Mouse (Mus musculus): Measurements from ENCODE around the gene BC003965.

BC003965 gene

DNA sequence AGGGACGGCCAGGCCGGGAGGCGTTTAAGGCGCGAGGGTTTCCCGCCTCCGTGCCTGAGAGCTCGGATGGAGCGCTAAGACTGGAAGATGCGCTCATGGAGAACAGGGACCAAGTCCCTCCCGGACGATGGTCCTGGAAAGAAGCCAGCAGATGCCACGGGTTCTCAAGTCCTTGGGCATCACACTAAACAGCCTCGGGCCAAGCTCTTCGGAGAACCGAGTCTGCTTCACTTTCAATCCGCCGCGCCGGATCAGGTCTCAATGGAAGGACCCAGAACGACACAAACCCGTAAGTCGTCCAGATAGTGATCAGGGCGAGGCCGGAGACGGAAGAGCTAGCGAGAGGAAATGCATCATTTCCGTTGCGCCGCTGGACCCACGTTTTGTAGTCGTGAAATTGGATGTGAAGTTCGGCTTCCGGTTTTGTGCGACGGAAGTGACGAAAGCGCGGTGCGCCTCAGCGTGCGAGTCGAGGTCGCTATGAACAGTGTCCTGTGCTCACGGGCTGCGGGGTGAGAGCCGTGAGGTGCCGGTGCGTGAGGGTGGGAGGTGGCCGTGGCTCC is at the start of gene BC003965:
Gene BC003965, plus strand, starts transcription at position 426 of the 563 bp plus-strand sequence.
- peak; percentile 93 for DNase-seq (ENCODE audit: low read depth, low spot score)

DNA sequence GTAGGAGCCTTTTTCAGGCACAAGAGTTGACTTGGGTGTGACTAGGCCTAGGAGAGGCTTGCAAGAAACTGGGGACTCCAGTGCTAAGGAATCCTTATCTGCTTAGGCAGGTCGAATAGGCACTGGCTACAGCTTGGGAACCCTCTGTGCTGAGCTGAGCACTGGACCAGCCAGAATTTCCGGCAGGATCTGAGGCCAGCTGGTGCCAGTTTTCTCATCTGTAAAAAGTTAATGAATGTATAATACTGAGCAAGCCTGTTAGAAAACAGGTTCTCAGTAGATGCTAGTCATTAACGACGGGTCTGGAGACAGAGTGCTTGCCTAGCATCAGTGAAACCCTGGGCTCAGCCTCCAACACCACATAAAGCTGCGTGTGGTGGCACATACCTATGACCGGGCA is 48.7 kb upstream of the BC003965 start:
- no peak for DNase-seq (ENCODE audit: low read depth, low spot score)

DNA sequence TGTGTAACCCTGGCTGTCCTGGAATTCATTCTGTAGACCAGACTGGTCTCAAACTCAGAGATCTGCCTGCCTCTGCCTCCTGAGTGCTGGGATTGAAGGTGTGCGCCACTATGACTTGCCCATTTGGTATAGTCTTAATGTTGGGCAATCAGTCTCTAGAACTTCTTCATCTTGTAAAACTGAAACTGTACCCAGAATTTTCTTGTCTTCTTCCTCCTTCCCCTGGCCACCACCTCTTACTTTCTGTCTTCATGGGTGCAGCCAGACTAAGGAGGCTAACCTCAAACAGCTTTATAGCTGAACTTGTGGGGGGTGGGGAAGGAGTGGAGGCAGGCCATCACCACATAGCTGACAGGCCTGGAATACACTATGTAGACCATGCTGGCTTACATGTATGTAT is 45.6 kb upstream of the BC003965 start:
- DNase-seq (ENCODE audit: low read depth, low spot score) = no peak

DNA sequence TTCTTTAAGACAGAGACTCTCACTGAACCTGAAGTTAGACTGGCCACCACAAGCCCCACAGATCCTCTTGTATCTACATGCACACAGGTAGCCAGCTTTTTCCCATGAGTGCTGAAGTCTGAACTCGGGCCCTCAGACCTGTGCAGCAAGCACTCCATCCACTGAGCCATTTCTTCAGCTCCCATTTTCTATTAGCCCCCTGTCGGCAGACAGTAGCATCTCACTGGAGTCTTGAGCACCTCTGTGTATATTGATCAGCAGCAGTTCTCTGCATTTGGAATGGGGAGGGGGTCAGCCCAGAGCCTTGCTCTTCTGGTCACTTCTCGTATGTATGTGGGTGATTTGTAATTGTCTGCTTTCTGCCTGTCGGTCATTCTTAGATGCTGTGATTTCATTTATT is 44.4 kb upstream of the BC003965 start:
- DNase-seq (ENCODE audit: low read depth, low spot score) = no peak

DNA sequence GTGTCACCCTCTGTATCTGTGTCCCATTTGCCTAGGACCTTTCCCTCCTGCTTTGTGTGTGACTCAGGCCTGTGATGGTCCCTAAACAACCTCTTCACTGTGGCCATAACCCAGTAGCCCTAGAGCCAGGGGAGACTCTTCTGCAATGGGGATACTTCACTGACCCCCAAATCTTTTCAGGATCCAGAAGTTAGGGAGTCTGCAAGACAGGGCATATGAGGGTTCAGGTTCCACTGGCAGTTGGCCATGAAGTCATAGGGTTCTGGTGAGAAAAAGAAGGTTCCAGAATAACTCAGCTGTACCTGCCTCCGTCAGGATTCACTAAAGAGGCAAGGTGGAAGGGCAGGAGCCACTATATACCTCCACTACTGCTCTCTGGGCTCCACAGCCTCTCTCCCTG is 22.2 kb upstream of the BC003965 start, which contains the start of gene Ccdc154:
Gene Ccdc154, plus strand, starts transcription at position 301 of the 400 bp plus-strand sequence.
- DNase-seq (ENCODE audit: low read depth, low spot score) = no peak

DNA sequence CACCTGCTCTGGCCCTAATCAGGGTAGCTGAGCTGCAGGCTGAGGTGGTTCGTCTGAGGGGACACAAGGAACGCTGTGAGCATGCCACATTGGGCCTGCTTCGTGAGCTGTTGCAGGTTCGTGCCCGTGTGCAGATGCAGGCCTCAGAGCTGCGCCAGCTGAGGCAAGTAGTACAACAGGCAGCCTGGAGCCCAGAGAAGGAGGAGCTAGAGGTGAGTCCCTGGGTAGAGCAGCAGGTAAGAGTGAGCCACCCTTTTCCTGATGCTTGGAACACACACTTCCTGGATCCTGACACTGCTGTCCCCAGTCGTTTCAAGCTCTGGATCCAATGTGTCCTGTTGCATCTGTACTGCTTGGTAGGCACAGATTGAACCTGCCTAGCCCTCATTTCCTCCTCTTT is 21.0 kb upstream of the BC003965 start:
- no peak for DNase-seq (ENCODE audit: low read depth, low spot score)

DNA sequence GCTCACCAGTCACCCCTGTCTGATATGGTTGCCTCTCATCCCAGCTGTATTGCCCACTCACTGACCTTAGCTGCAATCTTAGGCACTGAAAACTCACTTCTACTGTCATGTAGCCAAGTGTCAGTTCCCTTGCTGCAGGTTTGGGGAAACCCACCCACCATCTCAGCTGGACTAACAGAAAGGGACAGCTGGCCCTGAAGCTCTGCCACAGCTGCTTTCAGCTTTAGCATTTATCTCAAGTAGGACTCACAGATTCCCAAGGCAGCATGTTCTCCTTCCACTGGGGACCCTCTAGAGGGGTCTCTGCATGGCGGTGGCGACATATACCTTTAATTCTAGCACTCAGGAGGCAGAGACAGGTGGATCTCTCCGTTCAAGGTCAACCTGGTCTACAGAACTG is 19.6 kb upstream of the BC003965 start:
- DNase-seq (ENCODE audit: low read depth, low spot score) = no peak

DNA sequence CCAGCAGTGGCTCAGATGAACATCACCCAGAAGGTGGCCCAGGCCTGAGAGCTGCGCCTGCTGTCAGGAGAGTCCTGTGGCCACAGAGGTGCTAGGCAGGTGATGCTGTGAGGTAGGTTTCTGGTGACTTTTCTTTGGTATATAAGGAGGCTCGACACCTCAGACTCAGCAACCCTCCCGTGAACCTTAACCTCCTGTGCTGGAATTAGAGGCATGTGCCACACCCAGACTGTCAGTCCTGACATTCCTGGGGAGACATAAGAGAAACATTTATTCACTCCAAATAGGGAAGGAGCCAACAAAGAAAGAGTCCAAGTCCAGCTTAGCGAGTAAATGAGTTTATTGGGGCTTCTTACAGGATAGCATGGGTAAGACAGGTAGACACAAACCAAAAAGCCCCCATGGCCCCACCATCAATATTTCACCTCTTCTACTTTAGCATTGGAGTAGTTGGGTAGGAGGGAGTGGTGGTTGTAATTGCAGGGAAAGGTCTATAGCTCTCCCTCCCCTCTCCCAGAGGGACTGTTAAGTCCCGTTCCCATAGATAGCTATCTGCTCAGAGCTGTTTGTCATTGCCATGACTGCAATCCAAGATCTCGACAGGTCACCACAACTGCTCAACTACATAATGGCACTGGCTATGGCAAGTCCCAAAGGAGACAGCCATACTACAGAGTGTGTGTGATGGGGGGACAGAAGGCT is 18.2 kb upstream of the BC003965 start:
- no peak for DNase-seq (ENCODE audit: low read depth, low spot score)

DNA sequence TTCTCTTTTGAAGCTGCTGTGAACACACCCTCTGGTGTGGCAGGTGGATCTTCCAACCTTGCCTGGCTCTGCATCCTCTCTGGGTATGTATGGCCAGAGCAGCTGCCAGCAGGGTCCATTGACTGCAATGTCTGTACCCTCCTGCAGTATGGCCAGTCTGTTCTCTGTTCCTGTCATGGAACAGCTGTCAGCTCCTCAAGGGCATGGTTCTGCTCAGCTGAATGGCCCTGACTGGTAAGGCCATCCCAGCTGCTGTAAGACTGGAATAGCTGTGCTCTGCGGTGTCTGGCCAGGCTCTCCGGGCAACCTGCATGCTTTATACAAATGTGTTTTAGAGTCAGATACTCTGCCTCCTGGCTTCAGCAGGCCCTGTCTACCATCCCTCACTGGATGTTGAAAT is 14.6 kb upstream of the BC003965 start:
- DNase-seq (ENCODE audit: low read depth, low spot score) = no peak

DNA sequence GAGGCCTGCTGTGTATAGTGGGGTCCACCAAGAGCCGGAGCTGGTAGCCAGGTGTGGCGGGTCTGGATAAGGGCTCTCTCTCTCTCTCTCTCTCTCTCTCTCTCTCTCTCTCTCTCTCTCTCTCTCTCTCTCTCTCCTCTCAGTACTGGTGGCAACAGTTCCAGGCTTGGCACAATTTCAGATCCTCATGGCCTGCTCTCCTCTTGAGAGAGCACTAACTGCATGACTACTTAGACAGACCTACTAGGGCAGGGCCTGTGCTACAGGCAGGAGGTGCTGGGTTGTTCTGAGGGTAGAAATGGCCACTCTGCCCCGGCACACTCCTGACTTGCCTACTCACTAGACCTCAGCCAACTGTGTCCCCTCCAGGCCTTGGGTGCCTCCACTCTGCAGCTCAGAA is 11.8 kb upstream of the BC003965 start:
- DNase-seq (ENCODE audit: low read depth, low spot score) = no peak

DNA sequence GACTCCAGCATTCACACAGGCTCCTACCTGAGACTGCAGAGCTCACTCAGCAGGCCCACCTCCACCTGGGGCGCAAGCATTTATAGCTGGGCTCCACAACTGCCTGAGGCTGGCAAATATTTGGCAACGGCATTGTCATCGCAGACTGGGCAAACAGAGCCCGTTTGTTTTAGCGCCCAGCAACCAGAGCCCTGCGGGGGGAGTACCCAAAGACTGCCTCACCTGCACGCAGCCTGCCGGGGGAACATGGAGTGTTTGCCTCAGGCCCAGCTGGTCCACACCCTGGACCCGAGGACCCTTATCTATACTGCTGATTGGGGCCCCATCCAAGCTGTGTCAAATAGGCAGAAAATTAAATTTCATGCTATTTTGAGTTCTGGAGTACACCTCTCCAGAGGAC is 8.9 kb upstream of the BC003965 start, which contains the start of gene Gm38655:
Gene Gm38655, minus strand, starts transcription at position 61 of the 400 bp plus-strand sequence.
- no peak for DNase-seq (ENCODE audit: low read depth, low spot score)

DNA sequence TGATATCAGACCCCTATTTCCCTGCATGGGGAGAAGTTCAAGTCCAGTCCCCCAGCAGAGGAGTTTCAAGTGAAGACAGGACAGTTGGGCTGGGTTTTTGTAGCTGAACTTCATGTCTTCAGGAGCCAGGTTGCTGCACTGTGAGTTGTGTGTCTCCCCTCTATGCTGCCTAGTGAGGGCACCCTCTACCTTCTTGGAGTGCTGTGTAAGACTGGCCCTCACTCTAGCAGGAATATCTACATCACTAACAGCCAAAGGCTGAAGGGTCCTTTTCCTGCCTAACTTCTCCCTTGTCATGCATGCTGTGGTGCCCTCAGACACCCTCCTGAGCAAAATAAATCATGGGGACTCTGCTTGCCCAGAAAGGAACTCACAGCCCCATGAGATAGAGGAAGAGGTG is 1.1 kb upstream of the BC003965 start:
- DNase-seq (ENCODE audit: low read depth, low spot score) = no peak

DNA sequence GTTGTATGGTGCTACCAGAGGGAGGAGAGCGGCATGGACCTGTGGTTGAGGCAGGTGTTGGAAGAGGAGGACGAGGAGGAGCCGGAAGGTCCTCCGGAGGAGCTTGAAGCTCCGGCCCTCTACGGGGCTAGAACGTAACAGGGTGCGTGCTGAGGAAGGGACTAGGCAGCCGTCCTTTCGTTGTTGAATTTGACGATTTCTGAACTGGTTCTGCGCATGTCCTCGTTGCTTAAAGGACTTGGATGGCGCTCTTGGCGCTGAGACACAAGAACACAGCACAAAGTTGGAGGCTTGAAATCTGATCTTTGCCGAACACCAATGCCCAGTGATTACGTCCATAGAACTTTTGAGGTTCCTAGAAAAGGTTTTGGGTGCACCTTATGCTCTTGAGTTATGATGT is 607 bp downstream of the BC003965 start:
- DNase-seq (ENCODE audit: low read depth, low spot score) = peak; percentile 15

DNA sequence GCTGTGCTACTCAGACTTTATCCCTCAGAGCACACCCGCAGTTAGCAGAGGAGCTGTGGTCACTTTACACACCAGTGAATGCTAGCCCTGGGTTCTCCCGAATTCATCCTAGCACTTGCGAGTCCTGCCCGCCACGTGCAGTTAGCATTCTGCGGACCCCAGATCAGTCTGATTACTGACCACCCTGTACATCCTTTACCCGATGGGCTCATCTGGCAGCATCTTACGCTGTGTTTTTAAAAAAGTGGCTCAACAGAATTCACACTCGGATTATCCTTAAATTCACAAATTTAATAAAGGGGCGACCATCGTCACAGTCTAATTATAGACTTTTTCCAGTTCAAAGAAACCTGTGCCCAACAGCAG is 3.4 kb downstream of the BC003965 start:
- DNase-seq (ENCODE audit: low read depth, low spot score) = no peak

DNA sequence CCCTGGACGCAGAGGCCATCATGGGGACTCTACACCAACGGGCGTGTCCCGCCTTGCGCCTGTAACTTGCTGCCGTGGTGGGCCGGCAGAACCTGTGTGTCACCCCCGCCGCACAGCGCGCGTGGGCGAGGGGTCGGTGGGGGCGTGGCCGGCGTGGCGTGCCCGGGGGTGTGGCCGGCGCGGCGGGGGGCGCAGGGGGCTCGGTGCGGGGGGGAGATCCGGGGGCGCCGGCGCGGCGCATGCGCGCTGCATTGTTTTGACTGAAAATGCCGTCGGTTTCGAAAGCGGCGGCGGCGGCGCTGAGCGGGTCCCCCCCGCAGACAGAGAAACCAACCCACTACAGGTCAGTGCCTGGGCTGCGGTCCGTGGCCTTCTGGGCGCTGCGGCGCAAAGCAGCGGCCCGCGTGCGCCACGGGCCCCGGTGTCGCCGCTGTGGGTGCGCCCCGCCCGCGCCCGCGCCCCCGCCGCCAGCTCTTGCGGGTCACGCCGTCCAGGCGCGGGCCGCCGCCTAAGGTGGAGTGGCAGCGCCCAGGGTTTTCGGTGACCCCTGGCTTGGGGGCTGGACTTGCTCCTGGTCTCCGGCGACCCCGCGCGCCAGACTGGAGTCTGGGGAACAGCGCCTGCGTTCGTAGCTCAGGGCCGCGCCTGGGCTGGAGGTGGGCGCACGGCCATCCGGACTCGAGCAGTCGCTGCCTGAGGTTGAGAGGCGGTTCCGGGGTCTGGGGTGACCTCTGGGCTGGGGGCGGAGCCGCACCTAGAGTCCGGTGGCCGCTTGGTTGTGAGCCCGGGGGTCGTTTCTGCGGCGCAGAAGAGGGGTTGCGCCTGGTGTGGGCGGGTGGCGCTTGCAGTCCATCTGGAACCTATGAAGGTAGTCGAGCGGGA is 4.0 kb downstream of the BC003965 start, which contains the start of gene Unkl:
Gene Unkl, plus strand, starts transcription at position 248 of the 882 bp plus-strand sequence.
- DNase-seq (ENCODE audit: low read depth, low spot score) = no peak

DNA sequence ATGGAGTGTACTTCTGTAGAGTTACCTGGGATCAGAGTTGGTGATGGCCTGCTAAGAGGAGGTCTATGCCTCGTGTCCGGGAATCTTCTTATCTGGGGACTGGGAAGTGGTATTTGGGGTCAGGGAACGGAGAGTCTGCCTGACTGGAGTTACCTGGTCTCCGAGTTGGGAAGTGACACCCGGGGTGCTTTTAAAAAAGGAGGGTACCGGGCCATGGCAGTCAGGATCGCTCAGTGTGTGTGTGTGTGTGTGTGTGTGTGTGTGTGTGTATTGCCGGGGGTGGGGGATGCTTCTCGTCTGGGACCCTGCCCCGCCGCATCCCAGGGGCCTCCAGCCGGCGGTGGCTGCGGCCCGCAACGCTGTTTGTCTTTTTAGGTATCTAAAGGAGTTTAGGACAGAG is 4.7 kb downstream of the BC003965 start:
- DNase-seq (ENCODE audit: low read depth, low spot score) = no peak

DNA sequence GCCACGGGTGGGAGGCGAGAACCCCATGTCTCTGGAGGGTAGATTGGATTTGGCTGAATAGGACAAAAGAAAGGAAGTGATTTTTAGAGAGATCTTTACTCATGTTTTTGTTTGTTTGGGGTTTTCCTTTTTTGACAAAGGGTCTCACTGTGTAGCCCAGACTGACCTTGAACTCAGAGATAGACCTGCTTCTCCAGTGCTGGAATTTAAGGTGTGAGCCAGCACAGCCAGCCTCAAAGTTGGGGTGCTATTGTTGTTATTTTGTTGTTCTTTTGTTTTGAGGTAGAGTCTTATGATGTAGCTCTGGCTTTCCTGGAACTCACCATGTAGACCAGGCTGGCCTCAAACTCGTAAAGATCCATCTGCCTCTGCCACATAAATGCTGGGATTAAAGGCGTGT is 18.0 kb downstream of the BC003965 start:
- DNase-seq (ENCODE audit: low read depth, low spot score) = no peak

DNA sequence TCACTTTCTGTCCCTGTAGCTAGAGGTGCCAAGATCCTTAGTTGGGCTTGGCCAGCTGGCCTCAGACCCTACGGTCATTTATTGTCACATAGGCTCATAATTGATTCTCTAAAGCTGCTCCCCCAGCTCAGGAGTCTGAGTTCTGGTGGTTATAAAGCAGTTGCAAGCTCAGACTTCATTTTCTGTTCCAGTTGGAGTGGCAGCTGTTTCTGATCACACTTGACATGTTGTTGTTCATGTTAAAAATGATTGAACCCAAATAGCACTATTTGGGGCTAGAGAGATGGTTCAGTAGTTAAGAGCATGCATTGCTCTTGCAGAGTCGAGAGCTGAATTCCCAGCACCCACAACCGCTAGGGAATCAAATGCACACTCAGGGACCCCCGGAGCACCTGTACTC is 25.7 kb downstream of the BC003965 start:
- no peak for DNase-seq (ENCODE audit: low read depth, low spot score)

DNA sequence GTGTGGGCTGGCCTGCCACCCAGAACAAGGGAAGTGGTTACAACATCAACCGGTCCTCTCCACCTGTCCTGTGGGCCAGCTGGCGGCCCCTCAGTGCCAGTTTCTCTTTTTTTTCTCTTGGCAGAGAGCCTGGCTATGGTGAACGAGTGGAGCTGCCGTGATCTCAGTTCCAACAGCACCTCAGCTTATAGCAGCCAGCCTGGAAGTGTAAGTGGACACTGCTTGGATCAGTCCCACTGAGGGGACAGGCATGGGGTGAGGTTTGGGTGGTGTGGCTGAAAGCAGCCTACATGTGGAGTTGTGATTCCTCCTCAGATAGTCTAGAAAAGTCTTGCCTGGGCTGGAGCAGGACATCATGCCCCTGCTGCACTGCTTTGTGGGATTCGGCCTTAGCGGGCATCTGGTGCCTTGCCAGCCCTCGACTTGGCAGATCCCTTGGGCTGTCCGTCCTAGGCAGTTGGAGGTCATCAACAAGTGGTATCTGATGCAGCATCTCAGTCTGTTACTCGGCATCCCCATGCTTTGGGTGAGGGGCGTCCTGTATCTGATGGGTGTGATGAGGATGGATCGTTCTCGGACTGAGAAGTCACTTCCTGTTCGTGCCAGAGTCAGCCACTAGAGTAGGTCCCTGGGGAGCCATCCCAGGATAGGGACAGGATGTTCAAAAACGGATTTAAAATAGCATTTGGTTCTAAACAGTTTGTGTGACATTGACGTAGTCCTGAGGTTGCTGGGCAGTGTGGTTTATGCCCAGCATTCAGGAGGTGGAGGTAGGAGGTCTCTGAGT is 26.5 kb downstream of the BC003965 start:
- DNase-seq (ENCODE audit: low read depth, low spot score) = no peak

DNA sequence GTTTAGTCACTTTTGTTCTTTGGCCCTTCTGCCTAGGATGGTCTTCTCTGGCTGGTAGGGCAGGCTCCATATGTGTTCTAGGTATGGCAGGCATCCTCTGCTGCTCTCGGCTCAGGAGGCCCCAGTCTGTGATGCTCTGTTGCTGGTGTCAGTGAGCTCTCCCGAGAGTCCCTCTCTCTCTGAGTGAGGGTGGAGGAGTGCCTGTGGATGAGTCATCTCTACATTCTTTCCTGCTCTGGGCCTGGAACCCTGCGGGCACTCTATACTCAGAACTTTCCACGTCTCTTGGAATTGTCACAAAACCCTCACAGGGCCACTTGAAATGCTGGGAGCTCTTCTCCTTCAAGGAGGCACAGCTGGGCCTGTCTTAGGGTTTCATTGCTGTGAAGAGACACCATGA is 27.4 kb downstream of the BC003965 start:
- no peak for DNase-seq (ENCODE audit: low read depth, low spot score)

DNA sequence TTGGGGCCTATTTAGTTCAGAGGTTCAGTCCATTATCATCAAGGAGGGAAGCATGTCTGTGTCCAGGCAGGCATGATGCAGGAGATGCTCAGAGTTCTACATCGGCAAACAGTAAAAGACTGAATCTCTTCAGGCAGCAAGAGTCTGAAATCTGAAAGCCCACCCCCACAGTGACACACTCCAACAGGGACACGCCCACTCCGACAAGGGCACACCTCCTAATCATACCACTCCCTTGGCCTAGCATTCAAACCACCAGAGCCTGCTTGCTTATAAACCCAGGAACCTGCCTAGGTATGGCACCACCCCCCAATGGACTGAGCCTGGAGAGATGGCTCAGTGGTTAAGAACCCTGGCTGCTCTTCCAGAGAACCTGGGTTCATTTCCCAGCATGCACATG is 31.1 kb downstream of the BC003965 start:
- no peak for DNase-seq (ENCODE audit: low read depth, low spot score)

DNA sequence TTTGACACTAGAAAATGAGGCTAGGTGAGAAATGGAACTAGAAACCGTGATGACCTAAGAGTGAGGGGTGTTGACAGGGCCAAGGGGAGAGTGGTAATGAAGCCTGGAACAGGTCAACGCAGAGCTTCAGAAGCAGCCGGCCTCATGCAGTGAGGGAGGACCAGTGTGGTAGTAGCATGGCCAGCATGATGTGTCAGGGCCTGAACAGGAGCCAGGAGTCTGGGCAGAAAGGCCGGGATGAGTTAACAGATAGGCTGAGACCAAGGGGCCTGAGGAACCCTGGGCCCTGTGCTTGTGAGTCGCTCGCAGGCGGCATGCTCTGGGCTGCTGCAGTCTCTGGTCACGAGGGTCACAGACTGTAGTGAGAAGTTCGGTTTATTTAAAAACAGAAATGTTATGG is 34.6 kb downstream of the BC003965 start:
- DNase-seq (ENCODE audit: low read depth, low spot score) = no peak

All from c-Kit-negative CD71-positive TER-119-positive erythroid progenitor cells, embryonic 14.5 days (primary cell).